ENCODE assay signal across 13 mouse cellular contexts in the genomic region with DNA sequence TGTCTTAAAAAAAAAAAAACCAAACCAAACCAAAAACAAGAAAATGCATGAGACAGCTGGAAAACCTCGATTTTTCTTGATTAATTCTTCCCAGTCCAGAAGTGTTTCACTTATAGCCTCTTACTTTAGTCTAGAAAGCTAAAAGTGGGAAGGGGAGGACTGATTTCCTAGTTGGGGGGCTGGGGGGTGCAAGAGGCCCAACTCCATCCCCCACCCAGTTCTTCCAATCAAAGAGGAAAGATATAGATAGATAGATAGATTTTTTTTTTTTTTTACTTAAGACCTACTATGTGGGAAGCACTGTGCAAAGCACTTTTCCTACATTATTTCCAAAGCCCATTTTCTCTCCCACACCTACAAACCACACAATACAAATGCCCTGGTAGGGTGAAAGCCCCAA. TPM values are rescaled to one million over a fixed set of nuclear protein-coding genes. Genes with fewer than 3 reads are reported as not detected.
DNase-seq lines count a peak whose midpoint lies in the region; ATAC-seq and TF ChIP-seq lines count a peak whose summit lies in the region.
"Had no signal": no experiment of that assay in that cellular context is flagged by ENCODE, and none has a peak within 500 bp of the region (broad histone marks: within the 10 kb centered on the region; RNA-seq: fewer than 3 reads in every experiment).

No protein-coding gene starts in this region.

- peak overlapping the region; percentile 99; the same call in 1 of the 2 replicates for H3K9ac ChIP-seq in heart, embryonic 14.5 days (ENCODE audit: low read length)
- no peak overlapping the region for H3K9ac ChIP-seq in lung, embryonic 15.5 days
- H3K9ac ChIP-seq in liver, embryonic 13.5 days = peak overlapping the region; percentile 100

- peaks cover 31% of the 10 kb centered on the region for H3K36me3 ChIP-seq in heart, embryonic 14.5 days (ENCODE audit: control insufficient read depth, insufficient read depth, low read length)
- 0 out of 2 replicates have a peak, but pooled peaks cover 10% of the 10 kb centered on the region for H3K36me3 ChIP-seq in lung, embryonic 15.5 days
- peaks cover 45% of the 10 kb centered on the region for H3K36me3 ChIP-seq in liver, embryonic 13.5 days
- no peaks in the 10 kb centered on the region for H3K36me3 ChIP-seq in myocyte (ENCODE audit: control insufficient read depth, insufficient read depth)

- no peak for ATAC-seq in heart, embryonic 14.5 days (ENCODE audit: insufficient number of reproducible peaks, insufficient read depth, low FRiP score, low read depth)
- no peak for ATAC-seq in lung, embryonic 15.5 days (ENCODE audit: borderline replicate concordance, extremely low read depth, low FRiP score, low TSS enrichment)
- no peak for ATAC-seq in liver, embryonic 13.5 days (ENCODE audit: low read depth)

- H3K4me2 ChIP-seq in heart, embryonic 14.5 days (ENCODE audit: low read length) = peak overlapping the region; percentile 67
- peak overlapping the region; percentile 85 for H3K4me2 ChIP-seq in lung, embryonic 15.5 days
- H3K4me2 ChIP-seq in liver, embryonic 13.5 days = peak overlapping the region; percentile 91
- H3K4me2 ChIP-seq in myocyte (ENCODE audit: low read depth) = peak overlapping the region; percentile 82

- no peak overlapping the region for H3ac ChIP-seq in myocyte (ENCODE audit: control insufficient read depth, insufficient read length)

- H3K4me3 ChIP-seq in heart, embryonic 14.5 days (ENCODE audit: control insufficient read depth in 1 of 2, insufficient read depth in 1 of 2, low read depth in 1 of 2, low read length in 2 of 2) = peak overlapping the region in 1 of 2 experiments; percentile 98; a peak in 1 of 4 replicates
- peak overlapping the region; percentile 89; the same call in 1 of the 2 replicates for H3K4me3 ChIP-seq in lung, embryonic 15.5 days
- peak overlapping the region; percentile 100 for H3K4me3 ChIP-seq in liver, embryonic 13.5 days (replicated peaks)
- no peak overlapping the region for H3K4me3 ChIP-seq in myocyte

- no peaks in the 10 kb centered on the region for H3K9me3 ChIP-seq in heart, embryonic 14.5 days (ENCODE audit: control insufficient read depth, low read length)
- no peaks in the 10 kb centered on the region for H3K9me3 ChIP-seq in lung, embryonic 15.5 days
- no peaks in the 10 kb centered on the region for H3K9me3 ChIP-seq in liver, embryonic 13.5 days (replicated peaks)

- intact Hi-C loops in heart, postnatal 25 days (cut with DNase I) = loop anchor here (5.0 kb wide), 2 partner anchors 41 to 91 kb away; no protein-coding TSS in a partner anchor

- H3K27ac ChIP-seq in heart, embryonic 14.5 days (replicated peaks in 1 of 2; ENCODE audit: control insufficient read depth in 1 of 2, insufficient read depth in 1 of 2, low read depth in 2 of 2, low read length in 2 of 2) = no peak overlapping the region
- H3K27ac ChIP-seq in lung, embryonic 15.5 days = no peak overlapping the region
- peak overlapping the region; percentile 15 for H3K27ac ChIP-seq in liver, embryonic 13.5 days

- H3K27me3 ChIP-seq in heart, embryonic 14.5 days (ENCODE audit: control insufficient read depth, insufficient read depth, low read length) = no peaks in the 10 kb centered on the region
- no peaks in the 10 kb centered on the region for H3K27me3 ChIP-seq in lung, embryonic 15.5 days
- H3K27me3 ChIP-seq in liver, embryonic 13.5 days = no peaks in the 10 kb centered on the region
- H3K27me3 ChIP-seq in myocyte (ENCODE audit: control insufficient read depth, insufficient read depth, insufficient read length) = no peaks in the 10 kb centered on the region
- H3K27me3 ChIP-seq: CH12.LX had no signal

- DNase-seq in heart, postnatal 25 days (ENCODE audit: low spot score) = no peak
- no peak for DNase-seq in lung, postnatal 10 days
- DNase-seq in liver, embryonic 13.5 days = no peak
- no peak for DNase-seq in layer of hippocampus, postnatal 36 days
- DNase-seq: adrenal gland, postnatal 36 days; cerebellum, adult 18-20 months; kidney, postnatal 25 days; lung, postnatal 14 days; thymus, postnatal 4 days had no signal

- TF ChIP-seq POLR2A in myocyte (IDR thresholded peaks at IDR 0.05; ENCODE audit: insufficient read length, low read depth) = no peak

- peaks cover 26 to 53% of the 10 kb centered on the region in 2 experiments for H3K4me1 ChIP-seq in heart, embryonic 14.5 days (ENCODE audit: control insufficient read depth in 2 of 2, insufficient read depth in 2 of 2, low read length in 2 of 2)
- H3K4me1 ChIP-seq in lung, embryonic 15.5 days = peaks cover 44% of the 10 kb centered on the region
- peaks cover 87% of the 10 kb centered on the region for H3K4me1 ChIP-seq in liver, embryonic 13.5 days (replicated peaks)

- WGBS in heart, embryonic 14.5 days = 79% methylated on average over 1 of the region's 1 CpGs
- 63% methylated on average over 1 of the region's 1 CpGs for WGBS in lung, embryonic 15.5 days
- 53% methylated on average over 1 of the region's 1 CpGs for WGBS in liver, embryonic 13.5 days (ENCODE audit: insufficient replicate concordance)

- H3K79me2 ChIP-seq in myocyte (ENCODE audit: control insufficient read depth, insufficient read depth) = peaks cover 30% of the 10 kb centered on the region

TF ChIP-seq in myocyte, 11 proteins besides CTCF, POLR2A, EP300 and RAD21:
- TF ChIP-seq MAX (IDR thresholded peaks at IDR 0.05; ENCODE audit: low read depth) = no peak
- no peak for TF ChIP-seq CEBPB (IDR thresholded peaks at IDR 0.05; ENCODE audit: insufficient read depth, poor library complexity, severe bottlenecking)

RNA-seq across cellular contexts. Expression of a gene that starts 22.7 kb away (rescaled TPM):
- 41.3 and 46.2 TPM in 2 replicates for polyA plus RNA-seq in heart, embryonic 14.5 days (2014; fragmentation: Nextera tagmentation; extraction: Ambion mirVana)
- total RNA-seq in heart, postnatal 25 days (2021) = 100 to 1,000 TPM; 123 to 140 TPM
- 17.6 and 20.0 TPM in 2 replicates for polyA plus RNA-seq in lung, embryonic 15.5 days (2015; fragmentation: Nextera tagmentation; extraction: Ambion mirVana)
- 9.9 and 10.7 TPM in 2 replicates for polyA plus RNA-seq in liver, embryonic 13.5 days (2015; fragmentation: Nextera tagmentation; extraction: Ambion mirVana)
- polyA plus RNA-seq in myocyte (2012; fragmentation: generic; extraction: Trizol) = 17.7 TPM
- total RNA-seq in layer of hippocampus, postnatal 36 days (2021) = 100 to 1,000 TPM in 1 of 2 experiments, 10 to 100 TPM in 1; 88.3 to 103 TPM
